Mouse (Mus musculus) embryonic stem cell, embryonic (primary cell): ENCODE measurements at regions not wholly inside any gene's neighbourhood (a gene's known extent, or its start where the extent isn't known, plus 50 kb on each side); places are given as distances from the start of the nearest gene placed in this dataset.

Source experiments
- CTCF ChIA-PET, 4 experiments: fragments of 300-600 bp in 2 of 4; fragments of 350-600 bp in 2 of 4; sonication (Branson Sonifier 250); formaldehyde crosslinking; loops; one replicate each; lab custom pipeline; 2022; ENCODE audit warnings: inconsistent platforms in 2 of 4; lab: Charles Lee
- POLR2A ChIA-PET, 4 experiments: fragments of 300-600 bp in 2 of 4; fragments of 350-600 bp in 2 of 4; sonication (Branson Sonifier 250); formaldehyde crosslinking; loops; one replicate each; lab custom pipeline; 2022; ENCODE audit warnings: antibody characterized with exemption in 4 of 4, inconsistent platforms in 1 of 4; lab: Charles Lee

- ChIA-PET POLR2A (no interaction called here), CTCF (no interaction called here)
Observed at GRCm38 (mm10) chr2:144895254-144895653, 71.8 kb downstream of the Scp2d1 start.

DNA sequence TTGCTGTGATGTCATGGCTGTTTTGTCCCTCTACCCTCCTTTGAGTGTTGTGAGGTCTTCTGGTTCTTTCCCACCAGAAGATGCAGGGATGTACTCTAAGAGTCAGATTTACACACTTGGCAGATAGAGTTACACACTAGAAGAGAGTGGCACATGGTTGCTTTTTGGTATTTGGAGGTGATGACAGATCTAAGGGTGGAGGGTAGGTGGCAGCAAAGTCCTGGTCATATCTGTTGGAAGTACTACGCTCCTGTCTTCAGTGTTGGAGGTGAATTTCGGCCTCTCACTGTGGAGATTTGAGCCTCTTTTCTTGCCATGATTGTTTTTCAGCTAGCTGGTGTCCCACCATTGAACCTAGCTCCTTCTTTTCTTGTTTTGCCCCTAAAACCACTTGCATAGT, 73.0 kb downstream of the Scp2d1 start:
- ChIA-PET POLR2A (no interaction called here), CTCF (no interaction called here)

DNA sequence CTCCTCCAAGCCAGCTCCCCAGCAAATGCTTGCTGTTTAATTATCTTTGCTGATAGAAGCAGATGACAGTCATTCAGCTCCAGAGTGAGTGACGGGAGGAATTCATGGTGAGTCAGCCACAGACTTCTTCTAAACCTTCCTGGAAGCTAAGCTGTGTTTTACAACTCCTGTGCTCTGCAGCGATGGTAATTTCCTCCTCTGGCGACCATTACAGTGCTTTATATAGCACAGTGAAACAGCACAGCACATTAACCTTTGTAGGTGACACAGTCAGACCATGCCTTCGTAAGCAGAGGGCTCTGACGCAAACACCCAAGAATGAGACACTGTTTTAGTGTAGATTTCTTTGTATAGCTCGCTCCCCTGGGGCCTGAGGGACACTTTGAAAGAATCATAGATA, 83.3 kb downstream of the Scp2d1 start:
- ChIA-PET POLR2A (interaction anchor here in 1 of 4 experiments (1.1 kb wide), 1 partner anchor 313 kb away, joined by 3 read pairs; the partner anchor contains the start of gene Smim26), CTCF (no interaction called here)

DNA sequence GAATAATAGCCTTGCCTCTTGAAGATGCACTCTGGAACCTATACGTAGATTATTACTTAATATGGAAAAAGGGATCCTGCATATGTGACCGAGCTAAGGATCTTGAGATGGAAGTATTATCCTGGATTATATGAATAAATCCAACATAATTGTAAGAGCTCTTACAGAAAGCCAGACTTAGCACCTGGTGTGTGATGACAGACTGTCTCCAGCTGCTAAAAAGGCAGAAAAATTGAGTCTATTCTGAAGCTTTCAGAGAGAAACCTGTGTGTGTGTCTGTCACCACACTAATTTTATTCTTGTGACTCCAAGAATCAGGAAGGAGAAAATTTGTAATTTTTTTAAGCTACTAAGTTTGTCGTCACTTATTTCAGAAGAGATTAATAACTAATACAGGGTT, 122.4 kb downstream of the Scp2d1 start:
- POLR2A ChIA-PET: no interaction called here
- CTCF ChIA-PET: no interaction called here

DNA sequence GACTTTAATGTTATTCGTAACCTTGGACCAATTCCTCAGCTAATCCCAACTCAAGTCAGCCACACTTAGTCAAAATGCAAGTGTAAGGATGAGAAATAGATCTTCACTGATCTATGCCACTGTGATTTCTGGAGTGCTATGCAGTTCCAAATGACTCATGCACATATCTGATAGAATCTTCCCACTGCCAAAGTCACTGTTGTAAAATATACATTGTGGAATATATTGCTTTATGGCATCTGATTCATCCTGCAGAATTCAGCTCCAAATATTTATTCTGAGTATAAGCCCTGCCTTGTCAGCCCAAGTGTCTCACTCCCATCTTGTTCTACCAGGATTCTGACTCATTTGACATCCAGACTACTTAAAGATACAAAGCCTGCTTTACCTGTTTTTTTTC, 123.0 kb downstream of the Scp2d1 start:
- ChIA-PET POLR2A (no interaction called here), CTCF (no interaction called here)

DNA sequence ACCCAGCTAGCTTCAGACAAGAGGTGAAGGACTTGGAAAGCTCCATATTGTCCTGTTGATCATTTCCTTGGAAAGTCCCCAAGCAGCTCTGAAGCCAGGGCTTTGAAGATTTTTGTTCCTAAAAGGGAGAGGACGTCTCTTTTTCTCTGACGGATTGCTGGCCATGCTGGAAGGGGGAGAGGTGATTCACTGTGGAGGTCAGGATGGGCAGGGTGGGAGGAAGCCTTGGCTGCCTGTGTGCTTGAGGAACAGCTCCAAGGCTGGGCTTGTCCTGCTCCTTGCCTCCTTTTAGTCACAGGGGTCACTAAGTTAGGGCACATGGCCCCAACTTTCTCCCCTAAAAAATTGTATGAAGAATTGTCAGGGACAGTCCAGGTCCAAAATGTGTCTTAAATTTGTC, 125.8 kb downstream of the Scp2d1 start:
- POLR2A ChIA-PET: no interaction called here
- CTCF ChIA-PET: no interaction called here
